Mouse (Mus musculus): ENCODE results near the gene Tctex1d1. TPM values are rescaled to one million over a fixed set of nuclear protein-coding genes. Genes with fewer than 3 reads are reported as not detected.

Gene Tctex1d1
- 0.64 and 0.70 TPM in 2 replicates for polyA plus RNA-seq (2012; rRNA removed)

GRCm38 (mm10) chr4:102978440-102978839 lies at the start of gene Tctex1d1:
Gene Tctex1d1 (plus strand): TSS chr4:102978606.

GRCm38 (mm10) chr4:103026621-103027020 lies 48.2 kb downstream of the Tctex1d1 start, which contains the start of gene Insl5:
Gene Insl5 (minus strand): TSS chr4:103026842.

Other genes with a start within 250 kb of the Tctex1d1 start
- gene Sgip1, start 237.3 kb upstream of the Tctex1d1 start, polyA plus RNA-seq (2012; rRNA removed), result 9.2 and 11.0 TPM in 2 replicates
- gene Insl5, start 48.2 kb downstream of the Tctex1d1 start, polyA plus RNA-seq (2012; rRNA removed), result 0.92 and 1.1 TPM in 2 replicates
- 38.3 and 43.1 TPM in 2 replicates for gene Mier1, start 135.8 kb downstream of the Tctex1d1 start, polyA plus RNA-seq (2012; rRNA removed)
- 8.7 and 9.0 TPM in 2 replicates for gene Wdr78, start 135.9 kb downstream of the Tctex1d1 start, polyA plus RNA-seq (2012; rRNA removed)
- 8.0 and 11.5 TPM in 2 replicates for gene Slc35d1, start 236.6 kb downstream of the Tctex1d1 start, polyA plus RNA-seq (2012; rRNA removed)

Data from central nervous system, embryonic 11.5 days (tissue).